Mouse (Mus musculus) liver, postnatal 0 days (tissue): ENCODE results near the gene Gcg.

Experiments
- CTCF ChIP-seq: sonication (generic); IDR thresholded peaks from 2 replicates; pipeline ENCODE4 v1.5.1; 2016; ENCODE audit warnings: antibody characterized with exemption, low read depth
- EP300 ChIP-seq: IDR thresholded peaks from 2 replicates; pipeline ENCODE4 v1.6.1; 2016; ENCODE audit warnings: antibody characterized with exemption, low read depth, mild to moderate bottlenecking

DNA sequence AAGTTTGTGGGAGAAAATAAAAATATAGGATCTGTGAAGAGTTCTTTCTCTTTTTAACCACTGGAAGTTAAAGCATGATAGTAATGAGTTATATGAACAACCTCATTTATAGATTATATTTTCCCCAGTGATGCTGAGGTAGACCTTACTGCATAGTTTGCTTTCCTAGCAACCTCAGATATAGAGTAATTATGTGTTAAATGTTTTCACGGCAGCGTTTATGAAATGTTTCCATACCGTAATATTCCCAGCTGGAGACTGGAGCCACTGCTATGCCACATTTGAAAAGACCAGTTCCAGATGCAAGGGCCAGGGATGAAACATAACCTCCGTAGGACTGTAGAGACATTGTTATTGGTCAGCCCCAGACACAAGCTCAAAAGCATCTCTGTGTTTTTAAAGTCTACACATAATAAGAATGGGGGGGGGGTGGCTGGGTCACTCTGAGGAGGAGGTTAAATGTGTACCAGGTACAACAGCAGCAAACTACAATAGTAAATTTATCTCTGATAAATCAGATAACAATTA lies 20.9 kb upstream of the Gcg start:
- no peak for TF ChIP-seq CTCF
- TF ChIP-seq EP300 = no peak
